Mouse (Mus musculus): ENCODE data around the gene C130079G13Rik. TPM values are rescaled to one million over a fixed set of nuclear protein-coding genes. Genes with fewer than 3 reads are reported as not detected.

The C130079G13Rik gene
- polyA plus RNA-seq (2015; fragmentation: Nextera tagmentation; extraction: Ambion mirVana) = 0.17 TPM in 1 of 2 replicates, not detected in the other

GRCm38 (mm10) chr3:59924914-59925313 lies at the start of gene C130079G13Rik:
C130079G13Rik (plus strand) TSS chr3:59925214.

Other genes starting within 250 kb of the C130079G13Rik start
- not detected in 2 replicates for gene Gm5538, start 195.4 kb upstream of the C130079G13Rik start, polyA plus RNA-seq (2015; fragmentation: Nextera tagmentation; extraction: Ambion mirVana)
- gene Gm8298, start 64.2 kb upstream of the C130079G13Rik start, polyA plus RNA-seq (2015; fragmentation: Nextera tagmentation; extraction: Ambion mirVana) = not detected in 2 replicates
- gene Aadacl2, start 81.5 kb downstream of the C130079G13Rik start, polyA plus RNA-seq (2015; fragmentation: Nextera tagmentation; extraction: Ambion mirVana) = 0.34 TPM in 1 of 2 replicates, not detected in the other
- gene Aadac, start 100.5 kb downstream of the C130079G13Rik start, polyA plus RNA-seq (2015; fragmentation: Nextera tagmentation; extraction: Ambion mirVana) = 0.51 and 0.53 TPM in 2 replicates
- 0.19 and 0.67 TPM in 2 replicates for gene Sucnr1, start 156.7 kb downstream of the C130079G13Rik start, polyA plus RNA-seq (2015; fragmentation: Nextera tagmentation; extraction: Ambion mirVana)

Measured in skeletal muscle tissue, postnatal 0 days (tissue).